Mouse (Mus musculus) thymus, adult 2 months (tissue): ENCODE measurements around the gene Tspan4.

ENCODE experiments used
- CTCF ChIP-seq: fragments of 200-500 bp; IDR thresholded peaks from 2 replicates; pipeline ENCODE4 v1.5.1; 2012; ENCODE audit warnings: mild to moderate bottlenecking, control low read depth, low read length, moderate library complexity, borderline replicate concordance; ENCODE audit not compliant: control insufficient read depth, poor library complexity, insufficient read depth; ENCODE audit errors: extremely low read depth
- POLR2A ChIP-seq: fragments of 200-500 bp; IDR thresholded peaks from 2 replicates; pipeline ENCODE4 v1.6.1; 2012; ENCODE audit warnings: mild to moderate bottlenecking, low read length, control low read depth, moderate library complexity; ENCODE audit not compliant: control insufficient read depth, poor library complexity, insufficient read depth; ENCODE audit errors: extremely low read depth

DNA sequence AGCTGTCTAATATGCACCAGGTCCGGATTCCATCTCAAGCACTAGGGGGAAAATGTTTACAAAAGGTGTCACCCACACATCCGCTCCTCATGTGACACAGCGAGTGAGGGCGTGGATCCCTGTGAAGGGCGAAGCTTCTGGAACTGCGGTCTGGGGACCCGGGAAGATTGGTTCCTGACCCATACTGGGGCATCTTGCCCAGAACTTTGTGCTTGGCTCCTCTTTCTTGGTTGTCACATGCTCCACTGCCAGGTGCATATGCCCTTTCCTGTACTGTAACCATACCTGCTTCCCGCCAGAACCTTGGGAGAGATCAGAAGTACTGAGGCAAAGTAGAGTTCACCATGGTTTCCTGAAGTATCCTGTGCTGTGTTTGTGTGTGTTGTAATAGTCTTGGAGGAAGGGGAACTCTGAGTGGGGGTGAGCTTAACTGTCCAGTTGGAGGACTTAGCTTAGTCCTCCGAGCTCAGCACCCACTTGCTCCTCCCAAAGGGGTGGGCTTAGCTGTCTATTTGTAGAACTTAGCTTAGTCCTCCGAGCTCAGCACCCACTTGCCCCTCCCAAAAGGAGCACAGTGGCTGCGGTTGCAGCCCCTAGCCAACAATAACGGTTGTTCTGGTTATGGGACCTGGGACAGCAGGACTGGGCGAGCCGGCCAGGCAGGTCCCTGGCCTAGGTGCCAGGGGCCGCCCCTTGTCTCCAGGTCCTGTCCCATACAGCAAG lies 14.5 kb upstream of the Tspan4 start, which contains the start of gene Cracr2b:
- TF ChIP-seq CTCF (no peak), POLR2A (no peak)
